Mouse (Mus musculus): ENCODE results near the gene Vps13a. TPM values are rescaled to one million over a fixed set of nuclear protein-coding genes. Genes with fewer than 3 reads are reported as not detected.
"Not testable (repeated sequence)": the region's sequence is repeated elsewhere in the genome, so short reads cannot be mapped to it uniquely, and the experiment has no call there.

Gene Vps13a
- polyA plus RNA-seq, 2 experiments, result 7.8 to 9.6 TPM

GRCm38 (mm10) chr19:16767407-16767806, 13.3 kb downstream of the Vps13a start:
- Histone ChIP-seq H3K9ac (ENCODE audit: low read depth, low read length, severe bottlenecking) (no peak overlapping the region), H3K27me3 (ENCODE audit: control insufficient read depth, insufficient read depth, low read length) (no peaks in the 10 kb centered on the region), H3K36me3 (ENCODE audit: control insufficient read depth, insufficient read depth, low read length) (no peaks in the 10 kb centered on the region), H3K4me2 (replicated peaks; ENCODE audit: low read depth, low read length, severe bottlenecking) (no peak overlapping the region), H3K27ac (replicated peaks; ENCODE audit: low read depth, low read length) (no peak overlapping the region), H3K9me3 (ENCODE audit: control insufficient read depth, low read length) (no peaks in the 10 kb centered on the region), H3K4me1 (ENCODE audit: control insufficient read depth, insufficient read depth, low read length) (no peaks in the 10 kb centered on the region), H3K4me3 (replicated peaks; ENCODE audit: low read length) (no peak overlapping the region)
- ATAC-seq (ENCODE audit: low FRiP score, low read depth), result no peak
- WGBS, result 90% methylated on average over 2 of the region's 2 CpGs
- no peak for DNase-seq (ENCODE audit: low spot score)
- TF ChIP-seq POLR2A (IDR thresholded peaks at IDR 0.05; ENCODE audit: borderline replicate concordance, extremely low read depth, insufficient read depth, insufficient read length), result no peak

GRCm38 (mm10) chr19:16757439-16757838, 23.3 kb downstream of the Vps13a start:
- not testable (repeated sequence) for H3K4me1 ChIP-seq (ENCODE audit: control insufficient read depth, insufficient read depth, low read length); DNase-seq (ENCODE audit: low spot score); H3K27me3 ChIP-seq (ENCODE audit: control insufficient read depth, insufficient read depth, low read length); ATAC-seq (ENCODE audit: low FRiP score, low read depth); H3K4me2 ChIP-seq (replicated peaks; ENCODE audit: low read depth, low read length, severe bottlenecking); H3K9me3 ChIP-seq (ENCODE audit: control insufficient read depth, low read length); H3K9ac ChIP-seq (ENCODE audit: low read depth, low read length, severe bottlenecking); H3K4me3 ChIP-seq (replicated peaks; ENCODE audit: low read length); H3K36me3 ChIP-seq (ENCODE audit: control insufficient read depth, insufficient read depth, low read length); H3K27ac ChIP-seq (replicated peaks; ENCODE audit: low read depth, low read length)
- 89% methylated on average over 9 of the region's 9 CpGs for WGBS

DNA sequence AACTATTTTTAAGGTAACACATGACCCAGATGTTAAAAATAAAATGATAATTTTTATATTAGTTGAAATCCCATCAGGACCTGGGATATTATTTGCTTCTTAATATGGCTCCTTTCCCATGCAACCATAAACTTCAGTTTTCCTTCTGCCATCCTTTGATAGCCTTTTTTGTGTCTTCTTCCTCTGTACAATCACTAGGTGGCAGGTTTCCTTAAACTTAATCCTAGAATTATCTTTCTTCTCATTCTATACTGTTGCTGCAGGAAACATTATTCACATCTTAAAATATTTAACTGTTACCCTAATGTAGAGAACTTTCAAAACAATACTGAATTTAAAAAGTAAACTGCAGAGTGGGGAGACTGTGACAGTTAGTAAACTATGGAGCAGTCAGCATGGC, 24.9 kb downstream of the Vps13a start:
- Histone ChIP-seq H3K36me3 (ENCODE audit: control insufficient read depth, insufficient read depth, low read length) (no peaks in the 10 kb centered on the region), H3K27ac (replicated peaks; ENCODE audit: low read depth, low read length) (no peak overlapping the region), H3K4me2 (replicated peaks; ENCODE audit: low read depth, low read length, severe bottlenecking) (no peak overlapping the region), H3K9me3 (ENCODE audit: control insufficient read depth, low read length) (no peaks in the 10 kb centered on the region), H3K4me3 (replicated peaks; ENCODE audit: low read length) (no peak overlapping the region), H3K4me1 (ENCODE audit: control insufficient read depth, insufficient read depth, low read length) (no peaks in the 10 kb centered on the region), H3K9ac (ENCODE audit: low read depth, low read length, severe bottlenecking) (no peak overlapping the region), H3K27me3 (ENCODE audit: control insufficient read depth, insufficient read depth, low read length) (no peaks in the 10 kb centered on the region)
- no peak for ATAC-seq (ENCODE audit: low FRiP score, low read depth)
- no peak for TF ChIP-seq POLR2A (IDR thresholded peaks at IDR 0.05; ENCODE audit: borderline replicate concordance, extremely low read depth, insufficient read depth, insufficient read length)
- DNase-seq (ENCODE audit: low spot score), result no peak

- Histone ChIP-seq H3K9ac (ENCODE audit: low read depth, low read length, severe bottlenecking) (no peak overlapping the region), H3K36me3 (ENCODE audit: control insufficient read depth, insufficient read depth, low read length) (no peaks in the 10 kb centered on the region), H3K27me3 (ENCODE audit: control insufficient read depth, insufficient read depth, low read length) (no peaks in the 10 kb centered on the region), H3K4me3 (replicated peaks; ENCODE audit: low read length) (no peak overlapping the region), H3K27ac (replicated peaks; ENCODE audit: low read depth, low read length) (no peak overlapping the region), H3K9me3 (ENCODE audit: control insufficient read depth, low read length) (no peaks in the 10 kb centered on the region), H3K4me2 (replicated peaks; ENCODE audit: low read depth, low read length, severe bottlenecking) (no peak overlapping the region), H3K4me1 (ENCODE audit: control insufficient read depth, insufficient read depth, low read length) (no peaks in the 10 kb centered on the region)
- no peak for TF ChIP-seq POLR2A (IDR thresholded peaks at IDR 0.05; ENCODE audit: borderline replicate concordance, extremely low read depth, insufficient read depth, insufficient read length)
- DNase-seq (ENCODE audit: low spot score), result no peak
- WGBS, result 82% methylated on average over 7 of the region's 7 CpGs
- no peak for ATAC-seq (ENCODE audit: low FRiP score, low read depth)
Observed at GRCm38 (mm10) chr19:16755226-16755625, 25.5 kb downstream of the Vps13a start.

DNA sequence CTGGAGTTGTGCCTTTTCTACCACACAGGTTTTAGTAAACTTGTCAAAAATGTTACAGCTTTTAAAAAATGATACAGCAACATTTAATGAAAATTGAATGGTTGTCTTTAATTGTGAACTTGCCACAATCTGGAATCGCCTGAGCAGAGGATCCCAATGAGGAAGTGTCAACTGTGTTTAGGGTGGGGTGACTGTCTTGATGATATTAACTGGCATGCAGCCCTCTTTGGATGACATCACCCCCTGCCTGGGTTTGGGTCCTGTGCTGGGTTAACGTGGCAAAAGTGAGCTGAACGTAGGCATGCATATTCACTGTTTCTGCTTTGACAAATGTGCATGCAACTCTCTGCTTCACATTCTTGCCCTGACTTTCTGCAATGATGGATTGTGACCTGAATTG, 27.6 kb downstream of the Vps13a start:
- H3K27ac ChIP-seq (replicated peaks; ENCODE audit: low read depth, low read length), result no peak overlapping the region
- no peaks in the 10 kb centered on the region for H3K4me1 ChIP-seq (ENCODE audit: control insufficient read depth, insufficient read depth, low read length)
- no peaks in the 10 kb centered on the region for H3K36me3 ChIP-seq (ENCODE audit: control insufficient read depth, insufficient read depth, low read length)
- no peaks in the 10 kb centered on the region for H3K9me3 ChIP-seq (ENCODE audit: control insufficient read depth, low read length)
- no peak overlapping the region for H3K4me3 ChIP-seq (replicated peaks; ENCODE audit: low read length)
- 83% methylated on average over 3 of the region's 3 CpGs for WGBS
- no peak overlapping the region for H3K9ac ChIP-seq (ENCODE audit: low read depth, low read length, severe bottlenecking)
- no peak for DNase-seq (ENCODE audit: low spot score)
- H3K27me3 ChIP-seq (ENCODE audit: control insufficient read depth, insufficient read depth, low read length), result no peaks in the 10 kb centered on the region
- H3K4me2 ChIP-seq (replicated peaks; ENCODE audit: low read depth, low read length, severe bottlenecking), result no peak overlapping the region
- TF ChIP-seq POLR2A (IDR thresholded peaks at IDR 0.05; ENCODE audit: borderline replicate concordance, extremely low read depth, insufficient read depth, insufficient read length), result no peak
- ATAC-seq (ENCODE audit: low FRiP score, low read depth), result no peak

- WGBS, result 88% methylated on average over 4 of the region's 4 CpGs
Observed at GRCm38 (mm10) chr19:16736854-16737253, 43.9 kb downstream of the Vps13a start.

More at GRCm38 (mm10) chr19:16736854-16737253, 43.9 kb downstream of the Vps13a start:
- no peak for ATAC-seq (ENCODE audit: low FRiP score, low read depth)
- no peak for DNase-seq (ENCODE audit: low spot score)
- H3K9ac ChIP-seq (ENCODE audit: low read depth, low read length, severe bottlenecking), result no peak overlapping the region
- H3K4me2 ChIP-seq (replicated peaks; ENCODE audit: low read depth, low read length, severe bottlenecking), result no peak overlapping the region
- H3K4me3 ChIP-seq (replicated peaks; ENCODE audit: low read length), result no peak overlapping the region
- H3K9me3 ChIP-seq (ENCODE audit: control insufficient read depth, low read length), result no peaks in the 10 kb centered on the region
- no peak overlapping the region for H3K27ac ChIP-seq (replicated peaks; ENCODE audit: low read depth, low read length)
- H3K4me1 ChIP-seq (ENCODE audit: control insufficient read depth, insufficient read depth, low read length), result no peaks in the 10 kb centered on the region
- TF ChIP-seq POLR2A (IDR thresholded peaks at IDR 0.05; ENCODE audit: borderline replicate concordance, extremely low read depth, insufficient read depth, insufficient read length), result no peak
- H3K27me3 ChIP-seq (ENCODE audit: control insufficient read depth, insufficient read depth, low read length), result no peaks in the 10 kb centered on the region
- 0 out of 2 replicates have a peak, but pooled peaks cover 2% of the 10 kb centered on the region for H3K36me3 ChIP-seq (ENCODE audit: control insufficient read depth, insufficient read depth, low read length)

Data from limb, embryonic 14.5 days (tissue).